Mouse (Mus musculus): ENCODE measurements around the gene Endov. TPM values are rescaled to one million over a fixed set of nuclear protein-coding genes. Genes with fewer than 3 reads are reported as not detected.

The Endov gene
- total and polyA plus RNA-seq, 3 experiments: 13.0 to 18.5 (median 13.3) TPM

- Histone ChIP-seq H3K79me2 (replicated peaks; ENCODE audit: control insufficient read depth, extremely low read depth, insufficient read depth, poor library complexity, severe bottlenecking) (no peaks in the 10 kb centered on the region), H3K4me3 (replicated peaks in 1 of 3; ENCODE audit: low read depth in 2 of 3, low read length in 2 of 3, poor library complexity in 1 of 3) (no peak overlapping the region), H3K27me3 (replicated peaks) (no peaks in the 10 kb centered on the region), H3K4me1 (ENCODE audit: control insufficient read depth in 1 of 2, insufficient read depth in 2 of 2) (no peaks in the 10 kb centered on the region), H3K27ac (ENCODE audit: insufficient read depth, low read depth) (no peak overlapping the region), H3K9ac (ENCODE audit: insufficient read depth, low read depth) (no peak overlapping the region), H3K9me3 (replicated peaks; ENCODE audit: low read length) (no peaks in the 10 kb centered on the region), H3K36me3 (replicated peaks in 1 of 2; ENCODE audit: control insufficient read depth in 1 of 2, insufficient read depth in 1 of 2, low read length in 1 of 2) (peaks cover 58 to 74% of the 10 kb centered on the region in 2 experiments), H3K4me2 (ENCODE audit: insufficient read depth, low read depth, poor library complexity, severe bottlenecking) (no peak overlapping the region)
- TF ChIP-seq ELF1 (IDR thresholded peaks at IDR 0.05; ENCODE audit: low read depth, low read length) (no peak), KAT2A (IDR thresholded peaks at IDR 0.05; ENCODE audit: insufficient replicate concordance, low read length) (no peak), UBTF (IDR thresholded peaks at IDR 0.05; ENCODE audit: low read depth, low read length) (no peak), HCFC1 (IDR thresholded peaks at IDR 0.05; ENCODE audit: low read depth, low read length) (no peak), POLR2AphosphoS2 (IDR thresholded peaks at IDR 0.05; ENCODE audit: low read depth, low read length) (no peak), ZMIZ1 (IDR thresholded peaks at IDR 0.05; ENCODE audit: low read depth, low read length) (no peak), BHLHE40 (IDR thresholded peaks at IDR 0.05; ENCODE audit: low read depth, low read length) (no peak), ZC3H11A (IDR thresholded peaks at IDR 0.05; ENCODE audit: low read depth, low read length) (no peak), MAFK (IDR thresholded peaks at IDR 0.05; ENCODE audit: insufficient replicate concordance, low read length) (no peak), MXI1 (IDR thresholded peaks at IDR 0.05; ENCODE audit: low read depth, low read length) (no peak), NELFE (IDR thresholded peaks at IDR 0.05; ENCODE audit: low read depth, low read length) (no peak), MEF2A (IDR thresholded peaks at IDR 0.05; ENCODE audit: borderline replicate concordance, low read depth, low read length) (no peak), GABPA (IDR thresholded peaks at IDR 0.05; ENCODE audit: insufficient replicate concordance, low read depth, low read length) (no peak), IRF4 (IDR thresholded peaks at IDR 0.05; ENCODE audit: low read depth, low read length) (no peak), EP300 (IDR thresholded peaks at IDR 0.05; ENCODE audit: low read length) (no peak)
- in situ Hi-C loops (cut with MboI; ENCODE audit: low pct_ligation_motif_present, low pct_unique_long_range_greater_than_20kb, low sequenced_read_pairs): no loop called here
- dilution Hi-C loops (cut with MboI; ENCODE audit: extremely low pct_ligation_motif_present, extremely low pct_unique_long_range_greater_than_20kb, low sequenced_read_pairs): no loop called here
- DNase-seq (ENCODE audit: extremely low read depth): no peak
Measured at GRCm38 (mm10) chr11:119506386-119506785, 15.2 kb downstream of the Endov start.

- peaks cover 7% of the 10 kb centered on the region for H3K27me3 ChIP-seq (replicated peaks)
- no peak for DNase-seq (ENCODE audit: extremely low read depth)
- H3K27ac ChIP-seq (ENCODE audit: insufficient read depth, low read depth): no peak overlapping the region
- dilution Hi-C loops (cut with MboI; ENCODE audit: extremely low pct_ligation_motif_present, extremely low pct_unique_long_range_greater_than_20kb, low sequenced_read_pairs) (no loop called here), in situ Hi-C loops (cut with MboI; ENCODE audit: low pct_ligation_motif_present, low pct_unique_long_range_greater_than_20kb, low sequenced_read_pairs) (no loop called here)
- no peak overlapping the region for H3K4me3 ChIP-seq (replicated peaks in 1 of 3; ENCODE audit: low read depth in 2 of 3, low read length in 2 of 3, poor library complexity in 1 of 3)
- no peak overlapping the region for H3K4me2 ChIP-seq (ENCODE audit: insufficient read depth, low read depth, poor library complexity, severe bottlenecking)
- H3K36me3 ChIP-seq (replicated peaks in 1 of 2; ENCODE audit: control insufficient read depth in 1 of 2, insufficient read depth in 1 of 2, low read length in 1 of 2): peaks cover 47 to 60% of the 10 kb centered on the region in 2 experiments
- TF ChIP-seq TCF12 (IDR thresholded peaks at IDR 0.05; ENCODE audit: low read depth, low read length): no peak
- TF ChIP-seq JUND (conservative IDR thresholded peaks at IDR 0.05; ENCODE audit: low read depth, low read length): no peak
- TF ChIP-seq SIN3A (IDR thresholded peaks at IDR 0.05; ENCODE audit: low read length): no peak
- H3K4me1 ChIP-seq (ENCODE audit: control insufficient read depth in 1 of 2, insufficient read depth in 2 of 2): no peaks in the 10 kb centered on the region
- H3K9ac ChIP-seq (ENCODE audit: insufficient read depth, low read depth): no peak overlapping the region
- no peaks in the 10 kb centered on the region for H3K9me3 ChIP-seq (replicated peaks; ENCODE audit: low read length)
- H3K79me2 ChIP-seq (replicated peaks; ENCODE audit: control insufficient read depth, extremely low read depth, insufficient read depth, poor library complexity, severe bottlenecking): no peaks in the 10 kb centered on the region
Measured at GRCm38 (mm10) chr11:119507772-119508171, 16.6 kb downstream of the Endov start.
